Mouse (Mus musculus): Measurements from ENCODE around the gene Ganc. TPM values are rescaled to one million over a fixed set of nuclear protein-coding genes. Genes with fewer than 3 reads are reported as not detected.

The Ganc gene
- polyA plus RNA-seq, 1 experiment from 2014 or later = 9.4 TPM

DNA sequence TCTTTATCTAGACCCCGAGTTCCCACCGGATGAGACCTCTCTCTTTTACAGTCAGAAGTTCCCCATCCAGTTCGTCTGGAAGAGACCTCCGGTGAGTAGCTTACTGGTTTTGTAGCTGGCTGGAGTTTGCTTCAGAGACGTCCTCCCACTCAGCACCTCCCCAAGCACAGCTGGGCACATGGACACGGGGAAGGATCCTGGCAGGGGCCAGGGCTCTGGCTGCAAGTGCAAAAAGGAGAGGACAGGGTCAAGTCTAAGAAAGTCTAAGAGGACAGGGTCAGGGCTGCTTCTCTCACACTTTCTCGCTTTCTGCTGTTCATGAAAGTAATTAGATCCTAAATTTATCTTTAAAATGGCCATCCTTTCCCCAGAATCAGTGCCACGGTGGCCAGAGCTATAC lies 60.4 kb downstream of the Ganc start:
- Histone ChIP-seq H3K4me2 (ENCODE audit: low read length) (no peak overlapping the region), H3K36me3 (ENCODE audit: control insufficient read depth, insufficient read depth, low read length) (no peaks in the 10 kb centered on the region), H3K9ac (ENCODE audit: low read length) (no peak overlapping the region), H3K9me3 (replicated peaks; ENCODE audit: control insufficient read depth, low read length) (no peaks in the 10 kb centered on the region), H3K27ac (ENCODE audit: low read depth, low read length) (no peak overlapping the region), H3K4me1 (ENCODE audit: control insufficient read depth, insufficient read depth, low read length) (no peaks in the 10 kb centered on the region), H3K27me3 (replicated peaks; ENCODE audit: control insufficient read depth, insufficient read depth, low read length) (no peaks in the 10 kb centered on the region), H3K4me3 (ENCODE audit: low read depth, low read length) (no peak overlapping the region)
- WGBS = 76% methylated on average over 8 of the region's 8 CpGs
- no peak for ATAC-seq
- DNase-seq (ENCODE audit: low spot score) = no peak

DNA sequence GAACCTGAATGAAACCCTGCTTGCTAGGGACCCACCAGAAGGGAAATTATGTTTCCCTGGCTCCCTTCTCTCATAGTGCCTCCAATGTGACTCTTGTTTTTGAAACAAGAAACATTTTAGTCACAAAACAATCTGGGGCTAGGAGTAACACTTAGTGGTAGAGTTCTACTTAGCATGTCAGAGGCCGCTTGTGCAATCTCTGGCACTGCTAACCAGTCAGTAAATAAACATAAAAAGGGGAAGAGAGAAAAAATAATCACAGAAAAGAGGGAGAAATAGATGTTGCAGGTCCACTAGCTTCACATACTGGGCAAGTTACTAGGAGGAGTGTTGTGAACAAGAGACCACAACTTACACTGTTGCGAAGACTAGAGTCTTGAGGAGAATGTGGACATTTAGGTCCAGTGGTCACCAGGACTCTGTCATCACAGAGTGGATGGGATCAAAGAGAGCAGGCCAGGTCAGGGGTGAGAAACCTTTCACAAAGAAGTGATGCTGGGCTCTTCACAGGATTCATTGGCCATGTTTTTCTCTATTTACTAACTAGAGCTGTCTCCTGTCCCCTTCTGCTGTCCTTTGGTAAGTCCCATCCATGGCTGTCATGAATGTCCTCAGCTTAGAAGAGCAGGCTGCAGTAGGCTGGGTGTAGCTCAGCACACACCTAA lies 61.2 kb downstream of the Ganc start:
- Histone ChIP-seq H3K9me3 (replicated peaks; ENCODE audit: control insufficient read depth, low read length) (no peaks in the 10 kb centered on the region), H3K27ac (ENCODE audit: low read depth, low read length) (no peak overlapping the region), H3K4me3 (ENCODE audit: low read depth, low read length) (no peak overlapping the region), H3K36me3 (ENCODE audit: control insufficient read depth, insufficient read depth, low read length) (no peaks in the 10 kb centered on the region), H3K4me2 (ENCODE audit: low read length) (no peak overlapping the region), H3K9ac (ENCODE audit: low read length) (no peak overlapping the region), H3K4me1 (ENCODE audit: control insufficient read depth, insufficient read depth, low read length) (no peaks in the 10 kb centered on the region), H3K27me3 (replicated peaks; ENCODE audit: control insufficient read depth, insufficient read depth, low read length) (no peaks in the 10 kb centered on the region)
- whole genome bisulfite sequencing = 94% methylated on average over 2 of the region's 2 CpGs
- DNase-seq (ENCODE audit: low spot score) (no peak), ATAC-seq (no peak)

- H3K4me3 ChIP-seq (ENCODE audit: low read depth, low read length) = no peak overlapping the region
- no peak overlapping the region for H3K4me2 ChIP-seq (ENCODE audit: low read length)
- H3K4me1 ChIP-seq (ENCODE audit: control insufficient read depth, insufficient read depth, low read length) = no peaks in the 10 kb centered on the region
- H3K9me3 ChIP-seq (replicated peaks; ENCODE audit: control insufficient read depth, low read length) = no peaks in the 10 kb centered on the region
- H3K36me3 ChIP-seq (ENCODE audit: control insufficient read depth, insufficient read depth, low read length) = no peaks in the 10 kb centered on the region
- no peak overlapping the region for H3K27ac ChIP-seq (ENCODE audit: low read depth, low read length)
- H3K27me3 ChIP-seq (replicated peaks; ENCODE audit: control insufficient read depth, insufficient read depth, low read length) = no peaks in the 10 kb centered on the region
- H3K9ac ChIP-seq (ENCODE audit: low read length) = no peak overlapping the region
- no peak for DNase-seq (ENCODE audit: low spot score)
- no peak for ATAC-seq
- WGBS = 85% methylated on average over 5 of the region's 5 CpGs
Observed at GRCm38 (mm10) chr2:120465397-120465785, 61.7 kb downstream of the Ganc start.

GRCm38 (mm10) chr2:120468011-120468410 lies 64.3 kb downstream of the Ganc start:
- Histone ChIP-seq H3K9me3 (replicated peaks; ENCODE audit: control insufficient read depth, low read length) (no peaks in the 10 kb centered on the region), H3K9ac (ENCODE audit: low read length) (no peak overlapping the region), H3K4me1 (ENCODE audit: control insufficient read depth, insufficient read depth, low read length) (no peaks in the 10 kb centered on the region), H3K4me3 (ENCODE audit: low read depth, low read length) (no peak overlapping the region), H3K27me3 (replicated peaks; ENCODE audit: control insufficient read depth, insufficient read depth, low read length) (no peaks in the 10 kb centered on the region), H3K4me2 (ENCODE audit: low read length) (no peak overlapping the region), H3K27ac (ENCODE audit: low read depth, low read length) (no peak overlapping the region), H3K36me3 (ENCODE audit: control insufficient read depth, insufficient read depth, low read length) (no peaks in the 10 kb centered on the region)
- DNase-seq (ENCODE audit: low spot score) = no peak
- no peak for ATAC-seq

- H3K27me3 ChIP-seq (replicated peaks; ENCODE audit: control insufficient read depth, insufficient read depth, low read length) = no peaks in the 10 kb centered on the region
- H3K4me1 ChIP-seq (ENCODE audit: control insufficient read depth, insufficient read depth, low read length) = no peaks in the 10 kb centered on the region
- WGBS = 97% methylated on average over 3 of the region's 3 CpGs
- H3K27ac ChIP-seq (ENCODE audit: low read depth, low read length) = no peak overlapping the region
- no peak overlapping the region for H3K4me2 ChIP-seq (ENCODE audit: low read length)
- no peak overlapping the region for H3K4me3 ChIP-seq (ENCODE audit: low read depth, low read length)
- H3K9me3 ChIP-seq (replicated peaks; ENCODE audit: control insufficient read depth, low read length) = no peaks in the 10 kb centered on the region
- ATAC-seq (no peak), DNase-seq (ENCODE audit: low spot score) (no peak)
- no peaks in the 10 kb centered on the region for H3K36me3 ChIP-seq (ENCODE audit: control insufficient read depth, insufficient read depth, low read length)
- no peak overlapping the region for H3K9ac ChIP-seq (ENCODE audit: low read length)
Observed at GRCm38 (mm10) chr2:120469220-120469619, 65.5 kb downstream of the Ganc start.

GRCm38 (mm10) chr2:120469715-120470114 lies 66.0 kb downstream of the Ganc start:
- Histone ChIP-seq H3K27me3 (replicated peaks; ENCODE audit: control insufficient read depth, insufficient read depth, low read length) (no peaks in the 10 kb centered on the region), H3K4me2 (ENCODE audit: low read length) (no peak overlapping the region), H3K4me3 (ENCODE audit: low read depth, low read length) (no peak overlapping the region), H3K9me3 (replicated peaks; ENCODE audit: control insufficient read depth, low read length) (no peaks in the 10 kb centered on the region), H3K9ac (ENCODE audit: low read length) (no peak overlapping the region), H3K36me3 (ENCODE audit: control insufficient read depth, insufficient read depth, low read length) (no peaks in the 10 kb centered on the region), H3K4me1 (ENCODE audit: control insufficient read depth, insufficient read depth, low read length) (no peaks in the 10 kb centered on the region), H3K27ac (ENCODE audit: low read depth, low read length) (no peak overlapping the region)
- DNase-seq (ENCODE audit: low spot score) (no peak), ATAC-seq (no peak)
- 92% methylated on average over 10 of the region's 10 CpGs for WGBS

DNA sequence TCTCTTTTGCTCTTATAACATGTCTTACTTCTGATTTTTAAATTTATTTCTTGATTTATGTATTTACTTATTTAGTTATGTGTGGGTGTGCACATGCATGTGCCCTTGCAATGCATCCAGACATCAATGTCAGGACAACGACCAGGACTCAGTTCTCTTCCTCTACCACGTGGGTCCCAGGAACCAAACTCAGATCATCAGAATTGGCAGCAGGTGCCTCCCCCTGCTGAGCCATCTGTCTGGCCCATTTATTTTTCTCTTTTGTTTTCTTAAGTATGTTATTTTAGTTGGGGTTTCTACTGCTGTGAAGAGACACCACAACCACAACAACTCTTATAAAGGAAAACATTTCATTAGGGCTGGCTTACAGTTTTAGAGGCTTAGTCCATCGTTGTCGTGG lies 67.2 kb downstream of the Ganc start:
- no peak overlapping the region for H3K27ac ChIP-seq (ENCODE audit: low read depth, low read length)
- H3K9ac ChIP-seq (ENCODE audit: low read length) = no peak overlapping the region
- no peak for DNase-seq (ENCODE audit: low spot score)
- 68% methylated on average over 4 of the region's 4 CpGs for WGBS
- no peaks in the 10 kb centered on the region for H3K9me3 ChIP-seq (replicated peaks; ENCODE audit: control insufficient read depth, low read length)
- H3K4me2 ChIP-seq (ENCODE audit: low read length) = no peak overlapping the region
- no peaks in the 10 kb centered on the region for H3K36me3 ChIP-seq (ENCODE audit: control insufficient read depth, insufficient read depth, low read length)
- no peaks in the 10 kb centered on the region for H3K27me3 ChIP-seq (replicated peaks; ENCODE audit: control insufficient read depth, insufficient read depth, low read length)
- H3K4me1 ChIP-seq (ENCODE audit: control insufficient read depth, insufficient read depth, low read length) = no peaks in the 10 kb centered on the region
- ATAC-seq = no peak
- no peak overlapping the region for H3K4me3 ChIP-seq (ENCODE audit: low read depth, low read length)

DNA sequence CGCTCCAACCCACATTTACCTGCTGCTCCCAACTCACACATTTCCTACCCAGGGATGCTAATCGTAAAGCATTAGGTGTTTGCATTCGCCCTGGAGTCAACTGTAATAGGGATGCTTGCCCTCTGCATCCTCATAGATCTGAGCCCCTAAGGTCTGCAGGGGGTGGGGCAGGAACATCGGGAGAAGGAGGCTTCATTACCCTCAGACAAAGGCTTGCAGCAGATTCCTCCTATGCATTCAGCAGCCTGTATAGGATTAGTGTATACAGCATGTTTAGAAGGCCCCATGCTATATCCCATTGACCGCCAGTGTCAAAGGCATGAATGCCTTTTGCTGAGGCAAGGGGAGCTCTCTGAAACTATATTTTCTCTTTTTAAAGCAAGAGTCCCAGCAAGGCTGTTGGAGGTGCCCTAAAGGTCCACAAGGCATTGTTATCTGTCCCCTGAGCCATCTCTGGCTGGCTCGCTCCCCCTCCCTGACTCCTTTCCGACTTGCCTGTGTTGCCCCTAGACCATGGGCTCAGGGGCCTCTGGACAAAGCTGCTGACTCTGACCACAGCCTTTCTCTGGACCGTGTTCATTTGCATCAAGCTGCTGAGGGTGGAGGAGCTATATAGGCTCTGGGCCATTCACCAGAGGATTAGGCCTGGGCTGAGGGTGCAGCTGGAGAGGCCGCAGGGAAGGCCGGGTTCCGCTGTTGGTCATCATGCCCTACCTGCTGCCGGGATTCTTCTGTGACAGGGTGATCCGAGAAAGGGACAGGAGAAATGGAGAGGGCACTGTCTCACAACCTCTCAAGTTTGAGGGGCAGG lies 72.8 kb downstream of the Ganc start:
- no peak overlapping the region for H3K4me2 ChIP-seq (ENCODE audit: low read length)
- H3K27ac ChIP-seq (ENCODE audit: low read depth, low read length) = no peak overlapping the region
- H3K36me3 ChIP-seq (ENCODE audit: control insufficient read depth, insufficient read depth, low read length) = no peaks in the 10 kb centered on the region
- ATAC-seq = no peak
- H3K4me1 ChIP-seq (ENCODE audit: control insufficient read depth, insufficient read depth, low read length) = no peaks in the 10 kb centered on the region
- no peaks in the 10 kb centered on the region for H3K27me3 ChIP-seq (replicated peaks; ENCODE audit: control insufficient read depth, insufficient read depth, low read length)
- no peak for DNase-seq (ENCODE audit: low spot score)
- H3K9me3 ChIP-seq (replicated peaks; ENCODE audit: control insufficient read depth, low read length) = no peaks in the 10 kb centered on the region
- 25% methylated on average over 13 of the region's 13 CpGs for WGBS
- H3K4me3 ChIP-seq (ENCODE audit: low read depth, low read length) = no peak overlapping the region
- H3K9ac ChIP-seq (ENCODE audit: low read length) = no peak overlapping the region

DNA sequence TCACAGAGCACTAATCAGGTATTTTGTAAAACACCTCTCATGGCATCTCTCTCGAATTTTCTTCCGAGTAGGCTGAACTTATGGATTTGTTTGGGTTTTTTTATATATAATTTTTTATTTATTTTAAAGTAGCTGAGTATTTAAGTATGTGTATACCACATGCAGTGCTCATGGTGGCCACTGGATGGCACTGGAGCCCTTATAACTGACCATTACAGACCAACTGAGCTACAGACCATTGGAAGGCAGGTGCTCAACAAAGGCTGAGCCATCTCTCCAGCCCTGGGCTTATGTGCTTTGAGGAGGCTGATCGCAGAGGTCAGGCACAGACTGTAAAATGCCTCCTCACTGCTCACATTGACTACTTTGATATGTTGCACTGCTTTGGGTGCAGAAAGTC lies 74.9 kb downstream of the Ganc start:
- H3K9ac ChIP-seq (ENCODE audit: low read length) = no peak overlapping the region
- ATAC-seq = no peak
- DNase-seq (ENCODE audit: low spot score) = peak; percentile 63
- no peaks in the 10 kb centered on the region for H3K9me3 ChIP-seq (replicated peaks; ENCODE audit: control insufficient read depth, low read length)
- H3K36me3 ChIP-seq (ENCODE audit: control insufficient read depth, insufficient read depth, low read length) = no peaks in the 10 kb centered on the region
- no peaks in the 10 kb centered on the region for H3K27me3 ChIP-seq (replicated peaks; ENCODE audit: control insufficient read depth, insufficient read depth, low read length)
- H3K4me3 ChIP-seq (ENCODE audit: low read depth, low read length) = no peak overlapping the region
- H3K4me1 ChIP-seq (ENCODE audit: control insufficient read depth, insufficient read depth, low read length) = no peaks in the 10 kb centered on the region
- no peak overlapping the region for H3K4me2 ChIP-seq (ENCODE audit: low read length)
- 66% methylated on average over 3 of the region's 3 CpGs for WGBS
- no peak overlapping the region for H3K27ac ChIP-seq (ENCODE audit: low read depth, low read length)

All from forebrain, embryonic 14.5 days (tissue).